Mouse (Mus musculus): Measurements from ENCODE around the gene 4930523C07Rik. TPM values are rescaled to one million over a fixed set of nuclear protein-coding genes. Genes with fewer than 3 reads are reported as not detected.

The 4930523C07Rik gene
- polyA plus RNA-seq, 1 experiment from 2014 or later = 23.0 TPM

DNA sequence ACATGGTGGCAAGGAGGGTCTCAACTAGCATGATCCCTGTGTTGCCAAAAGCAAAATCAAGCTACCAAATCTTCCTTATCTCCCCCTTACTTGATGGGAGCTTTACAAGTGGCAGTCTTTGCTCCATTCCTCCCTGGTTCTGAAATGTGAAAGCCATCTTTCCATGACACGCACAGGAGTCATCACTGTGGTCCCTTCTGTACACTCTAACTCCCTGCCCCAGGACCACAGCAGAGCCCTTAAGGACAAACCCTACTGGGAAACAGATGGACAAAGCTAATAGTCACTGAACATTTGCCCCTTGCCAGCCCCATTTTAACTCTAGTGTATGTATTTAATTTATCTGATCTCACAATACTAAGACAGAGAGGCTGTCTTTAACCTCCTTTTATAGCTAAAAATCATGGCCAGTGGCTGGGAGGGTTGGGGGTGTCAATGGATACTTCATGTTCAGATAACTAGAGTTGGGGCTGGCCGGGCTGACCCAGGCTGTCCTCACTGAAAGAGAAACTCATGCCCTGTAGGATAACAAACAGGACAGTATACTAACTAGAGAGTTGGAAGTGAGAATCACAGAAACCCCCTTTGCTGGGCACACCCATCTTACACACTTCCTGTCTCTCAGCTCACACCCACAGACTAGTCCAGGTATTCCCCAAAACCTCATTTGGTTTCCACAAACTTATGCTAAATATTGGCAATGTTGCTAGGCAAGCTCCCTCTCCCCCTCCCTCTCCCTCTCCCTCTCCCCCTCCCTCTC, 8.6 kb downstream of the 4930523C07Rik start:
- ATAC-seq (no peak), DNase-seq (no peak)
- Histone ChIP-seq H3K9me3 (ENCODE audit: low read length) (no peaks in the 10 kb centered on the region), H3K4me2 (ENCODE audit: low read depth, low read length) (no peak overlapping the region), H3K27me3 (ENCODE audit: insufficient read depth, low read length) (no peaks in the 10 kb centered on the region), H3K4me3 (ENCODE audit: low read depth, low read length) (no peak overlapping the region), H3K4me1 (ENCODE audit: insufficient read depth) (peaks cover 32% of the 10 kb centered on the region), H3K36me3 (replicated peaks; ENCODE audit: insufficient read depth, low read length) (peaks cover 4% of the 10 kb centered on the region), H3K9ac (replicated peaks) (no peak overlapping the region), H3K27ac (ENCODE audit: low read depth) (no peak overlapping the region)
- 79% methylated on average over 2 of the region's 2 CpGs for WGBS (ENCODE audit: insufficient replicate concordance)
- TF ChIP-seq CTCF (IDR thresholded peaks at IDR 0.05; ENCODE audit: low read depth) (no peak), EP300 (IDR thresholded peaks at IDR 0.05; ENCODE audit: low read depth) (no peak)

DNA sequence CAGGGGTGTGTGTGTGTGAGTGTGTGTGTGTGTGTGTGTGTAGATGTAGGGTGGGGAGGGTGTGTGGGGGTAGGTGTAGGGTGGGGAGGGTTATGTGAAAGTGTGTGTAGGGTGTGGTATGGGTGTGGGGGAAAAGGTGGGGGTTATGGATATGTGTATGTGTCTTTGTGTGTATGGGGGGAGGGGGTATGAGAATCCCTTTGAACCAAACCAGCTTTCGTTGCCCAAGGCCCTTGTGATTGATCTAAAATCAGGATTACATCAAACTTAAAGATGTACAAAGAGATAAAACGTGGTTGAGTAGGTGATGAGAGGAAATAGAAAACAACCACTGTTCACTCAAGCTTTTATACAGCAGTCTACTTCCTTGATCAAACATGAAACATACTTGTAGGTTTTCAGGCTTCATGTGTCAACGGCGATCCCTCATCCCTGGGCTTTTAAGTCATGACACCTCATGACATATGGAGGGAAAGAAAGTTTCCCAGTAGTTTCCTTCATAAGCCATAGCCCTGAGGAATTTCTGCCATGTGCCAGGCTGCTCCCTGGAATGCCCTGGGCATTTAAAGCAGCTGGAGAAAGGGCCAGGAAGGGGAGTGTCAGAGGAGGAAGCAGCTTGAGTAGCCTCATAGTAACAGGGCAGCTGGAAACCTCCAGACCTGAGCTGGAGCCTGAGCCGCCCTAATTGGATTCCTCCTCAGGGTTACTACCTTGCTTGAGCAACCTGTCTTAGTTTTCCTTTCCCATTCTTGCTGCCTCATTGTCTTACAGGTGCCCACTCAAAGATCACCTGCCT, 9.5 kb downstream of the 4930523C07Rik start:
- no peak for DNase-seq
- Histone ChIP-seq H3K4me3 (ENCODE audit: low read depth, low read length) (no peak overlapping the region), H3K4me2 (ENCODE audit: low read depth, low read length) (no peak overlapping the region), H3K27me3 (ENCODE audit: insufficient read depth, low read length) (no peaks in the 10 kb centered on the region), H3K36me3 (replicated peaks; ENCODE audit: insufficient read depth, low read length) (no peaks in the 10 kb centered on the region; the same call in 1 of the 2 replicates), H3K4me1 (ENCODE audit: insufficient read depth) (peaks cover 28% of the 10 kb centered on the region), H3K9ac (replicated peaks) (no peak overlapping the region), H3K27ac (ENCODE audit: low read depth) (0 out of 2 replicates have a peak overlapping the region, but pooled peaks have one; percentile 13), H3K9me3 (ENCODE audit: low read length) (no peaks in the 10 kb centered on the region)
- WGBS (ENCODE audit: insufficient replicate concordance) = 75% methylated on average over 5 of the region's 5 CpGs
- ATAC-seq = no peak
- TF ChIP-seq CTCF (IDR thresholded peaks at IDR 0.05; ENCODE audit: low read depth) (no peak), EP300 (IDR thresholded peaks at IDR 0.05; ENCODE audit: low read depth) (no peak)

DNA sequence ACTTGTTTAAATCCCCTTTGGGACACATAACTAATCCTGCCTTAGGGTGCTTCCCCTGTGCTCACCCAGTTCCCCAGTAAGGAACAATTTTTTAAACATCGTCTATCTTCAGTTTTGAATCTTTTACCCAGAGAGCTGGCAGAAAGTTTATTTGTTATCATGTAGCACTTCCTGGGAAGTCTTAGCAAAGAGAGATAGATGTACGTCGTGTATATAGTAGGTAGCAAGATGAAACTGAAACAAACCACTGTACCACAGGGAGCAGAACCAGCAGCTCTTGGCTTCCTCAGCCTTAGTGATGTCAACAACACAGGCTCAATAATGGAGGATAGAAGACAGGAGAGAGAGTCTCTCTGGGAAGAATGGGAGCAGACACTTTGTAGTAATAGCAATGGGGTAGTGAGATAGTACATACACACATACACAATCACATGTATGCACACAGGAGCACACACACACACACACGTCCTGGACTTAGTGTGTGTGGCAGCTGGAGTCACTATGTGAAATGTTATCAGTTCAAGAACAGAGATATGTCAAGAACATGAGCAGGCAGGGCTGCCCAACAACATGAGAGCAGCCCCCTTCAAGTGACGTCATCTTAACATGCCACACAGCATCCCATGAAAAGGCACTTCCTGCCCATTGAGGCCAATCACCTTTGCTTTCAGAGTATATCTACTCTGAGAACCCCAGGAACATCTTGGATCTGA, 10.3 kb downstream of the 4930523C07Rik start:
- 46% methylated on average over 5 of the region's 5 CpGs for WGBS (ENCODE audit: insufficient replicate concordance)

DNA sequence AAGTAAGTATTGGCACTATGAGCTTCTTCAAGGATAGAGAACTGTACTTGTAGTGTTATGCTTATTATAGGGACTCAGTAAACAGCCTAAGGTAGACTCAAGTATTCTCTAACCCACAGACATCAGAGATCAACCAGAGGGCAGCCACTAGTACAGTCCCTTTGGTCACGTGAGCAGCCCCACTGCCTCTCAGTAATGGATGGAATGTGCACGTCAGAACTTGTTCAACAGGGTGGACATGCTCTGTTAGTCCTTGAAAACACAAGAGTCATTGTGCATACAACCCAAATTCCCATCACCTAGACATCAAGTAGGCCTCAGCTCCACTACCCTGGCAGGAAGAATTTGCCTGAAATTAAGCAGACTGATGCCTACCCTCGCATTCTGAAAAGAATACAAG, 13.5 kb downstream of the 4930523C07Rik start:
- Histone ChIP-seq H3K4me1 (ENCODE audit: insufficient read depth) (peaks cover 31% of the 10 kb centered on the region), H3K9me3 (ENCODE audit: low read length) (no peaks in the 10 kb centered on the region)

More for the DNA sequence above, 10.3 kb downstream of the 4930523C07Rik start:
- H3K4me3 ChIP-seq (ENCODE audit: low read depth, low read length) = no peak overlapping the region
- H3K36me3 ChIP-seq (replicated peaks; ENCODE audit: insufficient read depth, low read length) = no peaks in the 10 kb centered on the region; the same call in 1 of the 2 replicates
- H3K9ac ChIP-seq (replicated peaks) = no peak overlapping the region
- H3K9me3 ChIP-seq (ENCODE audit: low read length) = no peaks in the 10 kb centered on the region
- no peak overlapping the region for H3K4me2 ChIP-seq (ENCODE audit: low read depth, low read length)
- H3K27ac ChIP-seq (ENCODE audit: low read depth) = 0 out of 2 replicates have a peak overlapping the region, but pooled peaks have one; percentile 13
- H3K4me1 ChIP-seq (ENCODE audit: insufficient read depth) = peaks cover 31% of the 10 kb centered on the region
- peak; percentile 41; the same call in 1 of the 2 replicates for ATAC-seq
- TF ChIP-seq EP300 (IDR thresholded peaks at IDR 0.05; ENCODE audit: low read depth) (no peak), CTCF (IDR thresholded peaks at IDR 0.05; ENCODE audit: low read depth) (no peak)
- no peak for DNase-seq
- no peaks in the 10 kb centered on the region for H3K27me3 ChIP-seq (ENCODE audit: insufficient read depth, low read length)

DNA sequence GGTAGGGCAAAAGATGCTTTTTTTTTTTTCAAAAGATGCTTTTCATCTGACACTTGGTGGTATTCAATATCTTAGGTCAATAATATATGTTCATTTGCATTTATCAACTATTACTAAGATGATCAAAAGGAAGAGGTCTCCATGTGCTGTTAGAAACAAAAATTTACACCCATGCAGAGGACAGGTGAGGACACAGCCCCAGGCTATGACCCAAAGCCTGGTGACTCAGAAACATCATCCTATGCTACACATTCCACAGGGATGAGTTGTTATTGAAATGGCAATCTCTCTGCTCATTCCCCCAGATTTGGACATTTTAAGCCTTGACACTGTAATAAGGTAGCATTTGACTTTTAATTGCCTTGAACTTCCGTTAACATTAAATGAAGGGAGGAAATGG, 15.7 kb downstream of the 4930523C07Rik start:
- ATAC-seq = no peak
- Histone ChIP-seq H3K9ac (replicated peaks) (no peak overlapping the region), H3K27ac (ENCODE audit: low read depth) (peak overlapping the region; percentile 83), H3K4me1 (ENCODE audit: insufficient read depth) (peaks cover 12% of the 10 kb centered on the region), H3K4me3 (ENCODE audit: low read depth, low read length) (no peak overlapping the region), H3K4me2 (ENCODE audit: low read depth, low read length) (0 out of 2 replicates have a peak overlapping the region, but pooled peaks have one; percentile 44), H3K27me3 (ENCODE audit: insufficient read depth, low read length) (no peaks in the 10 kb centered on the region), H3K36me3 (replicated peaks; ENCODE audit: insufficient read depth, low read length) (no peaks in the 10 kb centered on the region; the same call in 1 of the 2 replicates), H3K9me3 (ENCODE audit: low read length) (no peaks in the 10 kb centered on the region)
- 54% methylated on average over 1 of the region's 1 CpGs for WGBS (ENCODE audit: insufficient replicate concordance)
- no peak for DNase-seq
- TF ChIP-seq EP300 (IDR thresholded peaks at IDR 0.05; ENCODE audit: low read depth) = no peak
- no peak for TF ChIP-seq CTCF (IDR thresholded peaks at IDR 0.05; ENCODE audit: low read depth)

More for the DNA sequence above, 13.5 kb downstream of the 4930523C07Rik start:
- no peak for TF ChIP-seq EP300 (IDR thresholded peaks at IDR 0.05; ENCODE audit: low read depth)
- no peak for TF ChIP-seq CTCF (IDR thresholded peaks at IDR 0.05; ENCODE audit: low read depth)
- Histone ChIP-seq H3K27ac (ENCODE audit: low read depth) (no peak overlapping the region), H3K4me3 (ENCODE audit: low read depth, low read length) (no peak overlapping the region), H3K4me2 (ENCODE audit: low read depth, low read length) (no peak overlapping the region), H3K36me3 (replicated peaks; ENCODE audit: insufficient read depth, low read length) (no peaks in the 10 kb centered on the region; the same call in 1 of the 2 replicates), H3K9ac (replicated peaks) (no peak overlapping the region), H3K27me3 (ENCODE audit: insufficient read depth, low read length) (no peaks in the 10 kb centered on the region)
- ATAC-seq (no peak), DNase-seq (no peak)
- 72% methylated on average over 3 of the region's 3 CpGs for WGBS (ENCODE audit: insufficient replicate concordance)
